Mouse (Mus musculus): ENCODE results near the gene Zbtb39.

DNA sequence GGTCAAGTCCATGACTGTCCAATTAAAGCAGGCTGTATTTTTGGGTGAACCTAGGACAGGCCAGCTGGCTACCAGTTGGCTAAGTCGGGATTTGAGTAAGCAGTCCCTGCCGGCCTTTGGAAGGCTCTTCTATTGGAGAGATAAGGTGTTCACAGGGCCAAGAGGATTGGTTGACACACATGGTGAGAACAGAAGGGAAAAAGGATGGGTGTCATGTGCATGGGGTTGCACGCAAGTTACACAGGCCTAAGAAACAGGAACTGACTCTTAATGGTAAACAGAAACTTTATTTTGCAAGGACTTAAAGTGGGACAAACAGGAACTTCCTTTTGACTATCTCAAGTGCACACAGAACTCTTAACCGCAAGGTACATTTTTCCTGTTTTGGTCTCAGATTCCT is 2.4 kb upstream of the Zbtb39 start:
- no peak for TF ChIP-seq POLR2A (IDR thresholded peaks at IDR 0.05; ENCODE audit: extremely low read depth, insufficient read depth, low read length)
- no peak for TF ChIP-seq CTCF (IDR thresholded peaks at IDR 0.05; ENCODE audit: low read depth, low read length)

Measured in liver, adult 2 months (tissue).